Mouse (Mus musculus) left cerebral cortex, adult 9 months (tissue): ENCODE results near the gene Chac1.

ENCODE experiments used
- DNase-seq, 2 experiments: peaks; one replicate each; pipeline ENCODE4 v3.0.0; 2022; ENCODE audit warnings: low spot score in 2 of 2

Chac1 gene

DNA sequence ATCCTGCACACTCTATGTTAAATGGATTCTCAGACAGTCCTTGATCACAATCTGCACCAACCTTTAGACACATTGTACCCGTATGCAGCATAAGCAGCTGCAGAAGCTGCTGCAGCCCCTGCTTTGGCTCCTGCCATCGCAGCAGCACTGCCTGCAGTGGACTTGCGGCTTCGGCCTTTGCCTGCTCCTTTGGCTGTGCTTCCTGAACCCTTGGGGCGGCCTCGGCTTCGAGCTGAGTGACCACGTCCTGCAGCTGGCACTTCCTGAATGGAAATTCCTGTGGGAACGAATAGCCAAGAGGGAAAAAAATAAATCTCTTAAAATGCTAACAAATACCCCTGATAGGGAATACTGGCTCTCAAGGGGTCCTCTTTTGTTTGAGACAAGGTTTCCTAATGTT lies 26.3 kb downstream of the Chac1 start:
- no peak for DNase-seq

DNA sequence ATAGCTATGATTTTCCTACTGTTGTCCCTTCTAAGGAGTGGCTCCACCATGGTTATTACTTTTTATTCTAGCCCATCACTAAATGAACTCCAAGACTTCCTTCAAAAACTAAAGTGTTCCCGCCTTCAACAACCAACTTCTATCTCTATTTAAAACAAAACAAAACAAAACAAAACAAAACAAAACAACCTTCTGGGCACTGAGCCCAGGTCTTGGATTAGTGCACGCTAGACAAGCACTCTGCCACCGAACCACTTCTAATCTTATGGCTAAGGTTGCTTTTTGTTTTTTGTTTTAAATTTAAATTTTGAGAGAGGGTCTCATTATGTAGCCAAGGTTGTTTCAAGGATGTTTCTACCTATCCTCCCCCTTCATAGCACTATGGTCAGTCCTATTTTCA lies 26.8 kb downstream of the Chac1 start:
- DNase-seq, result no peak

DNA sequence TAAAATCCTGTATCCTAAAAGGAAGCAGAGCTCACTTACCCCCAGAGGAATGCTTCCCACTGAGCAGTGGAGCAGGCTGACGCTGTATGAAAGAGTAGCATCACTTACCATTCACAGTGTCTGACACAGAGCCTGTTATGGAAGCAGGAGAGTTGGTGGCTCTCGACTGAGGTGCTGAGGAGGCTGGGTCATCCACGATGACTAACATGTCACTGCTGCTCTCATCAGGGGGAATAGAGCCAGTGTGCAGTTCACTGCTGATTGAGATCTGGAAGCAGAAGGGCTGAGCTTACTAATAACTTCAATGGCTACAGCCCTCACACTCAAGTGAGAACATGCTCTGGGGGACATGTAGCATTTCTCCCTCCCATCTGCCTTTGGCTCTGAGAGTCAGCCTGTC lies 28.4 kb downstream of the Chac1 start:
- DNase-seq, result no peak

DNA sequence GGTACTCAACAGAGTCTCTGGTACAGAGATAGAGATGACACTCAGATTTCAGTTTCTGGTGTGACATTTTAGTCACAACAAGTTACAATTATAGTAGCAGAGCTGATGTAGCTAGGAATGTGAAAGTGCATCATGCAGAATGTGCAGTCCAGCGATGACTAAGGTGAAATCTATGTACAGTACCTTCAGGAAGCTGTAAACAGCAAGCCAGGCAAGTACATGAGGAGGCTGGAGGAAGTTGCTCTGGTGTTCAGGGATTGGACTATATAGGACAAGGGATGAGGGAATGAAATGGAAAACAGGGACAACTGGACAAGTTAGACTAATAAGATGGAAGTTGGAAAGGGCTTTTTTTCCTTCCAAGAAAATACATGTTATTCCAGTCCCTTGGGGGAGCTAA lies 37.2 kb downstream of the Chac1 start:
- no peak for DNase-seq

DNA sequence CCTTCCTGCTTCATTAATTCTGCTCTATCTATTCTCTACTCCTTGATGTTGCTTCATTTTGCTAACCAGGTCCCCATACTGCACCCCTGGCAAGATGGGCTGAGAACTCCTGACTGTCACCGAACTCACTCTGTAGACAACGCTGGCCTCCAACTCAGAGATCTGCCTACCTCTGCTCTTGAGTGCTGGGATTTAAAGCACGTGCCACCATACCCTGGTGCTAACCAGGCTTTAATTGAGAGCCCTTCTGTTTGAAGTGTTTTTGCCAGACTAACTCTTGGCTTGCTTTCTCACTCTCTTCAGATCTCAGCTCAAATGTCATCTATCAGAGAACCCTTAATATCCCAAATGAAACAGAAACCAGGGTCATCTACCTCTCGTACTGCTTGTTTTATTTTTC lies 39.0 kb downstream of the Chac1 start:
- DNase-seq, result no peak

DNA sequence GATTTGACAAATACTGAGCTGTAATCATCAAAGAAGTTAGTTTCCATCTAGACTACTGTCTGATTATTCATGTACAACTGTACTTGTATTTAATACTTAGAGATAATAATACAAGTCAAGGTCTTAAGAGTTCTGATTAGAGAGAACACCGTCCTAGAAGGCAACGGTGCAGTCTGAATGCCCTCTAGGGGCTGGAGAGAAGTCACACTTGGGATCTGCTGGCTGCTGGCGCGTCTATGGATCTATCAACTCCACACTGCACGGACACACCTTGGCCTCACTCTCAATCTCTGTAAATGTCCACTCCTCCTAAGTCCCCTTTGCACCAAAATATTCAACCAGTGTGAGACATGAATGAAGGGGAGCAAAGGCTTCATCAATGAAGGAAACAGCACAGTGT lies 47.2 kb downstream of the Chac1 start:
- no peak for DNase-seq

DNA sequence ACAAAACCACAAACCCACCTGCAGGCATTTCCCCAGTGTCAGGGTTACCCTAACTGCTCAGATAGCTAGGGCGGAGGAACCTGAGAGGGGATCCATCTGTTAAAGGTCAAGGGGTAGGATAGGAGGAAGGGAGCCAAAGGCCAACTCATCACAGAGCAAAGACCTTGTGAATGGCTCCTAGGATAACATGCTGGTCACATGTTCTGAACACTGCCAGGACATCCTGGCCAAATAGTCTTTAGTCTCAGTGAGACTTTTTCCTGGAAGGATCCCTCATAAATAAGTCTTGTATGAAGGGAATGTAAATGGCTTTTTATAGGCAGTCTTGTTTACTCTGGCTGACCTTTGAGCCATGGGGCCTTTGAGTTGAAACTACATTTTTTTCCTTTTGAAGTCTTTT lies 47.6 kb downstream of the Chac1 start:
- DNase-seq, result no peak

DNA sequence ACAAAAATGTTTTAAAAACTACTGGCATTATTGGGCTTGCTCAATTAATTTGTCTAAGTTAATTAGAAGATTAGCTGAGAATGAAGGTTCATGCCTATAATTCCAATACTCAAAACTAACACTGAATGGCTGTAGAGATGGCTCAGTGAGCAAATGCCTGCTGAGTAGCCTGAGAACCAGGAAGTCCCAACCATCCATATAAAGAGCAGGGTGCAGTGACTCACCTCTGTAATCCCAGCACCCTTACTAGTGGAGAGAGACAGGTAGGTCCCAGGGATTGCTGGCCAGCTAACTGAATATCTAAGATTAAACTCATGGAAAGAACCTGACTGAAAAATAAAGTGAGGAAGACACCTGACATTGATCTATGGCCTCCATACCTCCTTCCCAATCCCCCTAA lies 48.3 kb downstream of the Chac1 start:
- DNase-seq, result no peak
